Mouse (Mus musculus): Measurements from ENCODE around the gene Mmgt2. TPM values are rescaled to one million over a fixed set of nuclear protein-coding genes. Genes with fewer than 3 reads are reported as not detected.

The Mmgt2 gene
- polyA plus RNA-seq, 1 experiment from 2014 or later, result 23.2 TPM

- peaks cover 47% of the 10 kb centered on the region for H3K4me1 ChIP-seq
- peaks cover 59% of the 10 kb centered on the region for H3K36me3 ChIP-seq
- no peak overlapping the region for H3K9ac ChIP-seq (replicated peaks)
Observed at GRCm38 (mm10) chr11:62607170-62607951, 41.1 kb upstream of the Mmgt2 start.

DNA sequence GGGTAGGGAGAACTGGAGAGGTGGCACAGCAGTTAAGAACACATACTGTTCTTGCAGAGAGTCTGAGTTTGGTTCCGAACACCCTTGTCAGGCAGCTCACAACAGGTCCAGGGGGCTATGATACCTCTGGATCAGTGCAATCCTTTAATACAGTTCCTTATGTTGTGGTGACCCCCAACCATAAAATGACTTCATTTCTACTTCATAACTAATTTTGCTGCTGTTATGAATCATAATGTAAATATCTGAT lies 40.6 kb upstream of the Mmgt2 start:
- Histone ChIP-seq H3K27me3 (replicated peaks) (no peaks in the 10 kb centered on the region), H3K27ac (replicated peaks) (no peak overlapping the region), H3K4me2 (no peak overlapping the region), H3K4me1 (peaks cover 52% of the 10 kb centered on the region), H3K9ac (replicated peaks) (no peak overlapping the region), H3K9me3 (replicated peaks) (no peaks in the 10 kb centered on the region), H3K36me3 (peaks cover 59% of the 10 kb centered on the region), H3K4me3 (replicated peaks) (no peak overlapping the region)
- no peak for ATAC-seq (ENCODE audit: low FRiP score)
- WGBS, result 97% methylated on average over 1 of the region's 1 CpGs

More at GRCm38 (mm10) chr11:62607170-62607951, 41.1 kb upstream of the Mmgt2 start:
- Histone ChIP-seq H3K4me2 (no peak overlapping the region), H3K27ac (replicated peaks) (no peak overlapping the region; the same call in none of the 2 replicates), H3K9me3 (replicated peaks) (no peaks in the 10 kb centered on the region), H3K27me3 (replicated peaks) (no peaks in the 10 kb centered on the region), H3K4me3 (replicated peaks) (no peak overlapping the region)
- WGBS, result 61% methylated on average over 10 of the region's 10 CpGs
- no peak for ATAC-seq (ENCODE audit: low FRiP score)

GRCm38 (mm10) chr11:62608826-62609675 lies 39.4 kb upstream of the Mmgt2 start:
- Histone ChIP-seq H3K4me1 (peaks cover 57% of the 10 kb centered on the region), H3K9me3 (replicated peaks) (no peaks in the 10 kb centered on the region), H3K9ac (replicated peaks) (no peak overlapping the region), H3K4me2 (no peak overlapping the region), H3K27me3 (replicated peaks) (no peaks in the 10 kb centered on the region), H3K4me3 (replicated peaks) (no peak overlapping the region), H3K36me3 (peaks cover 59% of the 10 kb centered on the region), H3K27ac (replicated peaks) (no peak overlapping the region)
- no peak for ATAC-seq (ENCODE audit: low FRiP score)
- 87% methylated on average over 10 of the region's 10 CpGs for WGBS

DNA sequence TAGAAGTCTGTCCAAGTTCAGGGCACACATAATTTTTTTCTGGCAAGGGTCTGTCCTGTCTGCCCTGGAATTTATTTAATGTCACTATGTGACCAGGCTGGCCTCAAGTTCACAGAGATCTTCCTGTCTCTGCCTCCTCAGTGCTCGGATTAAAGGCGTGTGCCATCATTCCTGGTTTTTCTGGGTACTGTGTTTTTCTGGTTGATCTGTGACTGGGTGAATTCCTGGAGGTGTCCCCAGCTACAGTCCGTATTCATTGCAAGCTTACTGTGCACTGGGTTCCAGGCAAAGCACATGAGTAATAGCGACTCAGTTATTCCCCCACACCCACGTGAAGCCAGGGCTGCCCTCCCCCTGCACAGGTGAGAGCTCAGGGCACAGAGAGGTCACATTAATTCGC lies 38.2 kb upstream of the Mmgt2 start:
- Histone ChIP-seq H3K4me3 (replicated peaks) (no peak overlapping the region), H3K4me1 (peaks cover 54% of the 10 kb centered on the region), H3K27me3 (replicated peaks) (no peaks in the 10 kb centered on the region), H3K9ac (replicated peaks) (no peak overlapping the region), H3K27ac (replicated peaks) (no peak overlapping the region), H3K9me3 (replicated peaks) (no peaks in the 10 kb centered on the region), H3K4me2 (no peak overlapping the region), H3K36me3 (peaks cover 46% of the 10 kb centered on the region)
- ATAC-seq (ENCODE audit: low FRiP score), result no peak
- WGBS, result 85% methylated on average over 6 of the region's 6 CpGs

DNA sequence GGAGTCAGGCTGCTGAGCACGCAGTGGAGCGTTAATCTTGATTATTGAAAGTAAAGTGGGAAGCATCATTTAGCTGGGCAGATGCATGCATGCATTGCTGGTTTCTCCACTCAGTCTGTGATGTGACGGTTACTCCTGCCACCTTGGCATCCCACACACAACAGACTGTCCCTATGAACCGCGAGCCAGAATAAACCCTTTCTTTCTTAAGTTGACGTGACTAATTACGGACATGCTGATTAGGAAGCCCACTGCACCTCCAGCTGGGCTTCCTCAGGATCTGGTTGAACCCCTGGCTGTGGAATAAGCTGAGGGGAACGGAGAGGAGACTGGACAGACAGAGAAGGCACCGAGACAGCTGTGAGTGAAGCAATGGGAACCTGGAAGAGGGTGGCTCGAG lies 35.9 kb upstream of the Mmgt2 start:
- no peak for ATAC-seq (ENCODE audit: low FRiP score)
- H3K4me1 ChIP-seq, result peaks cover 33% of the 10 kb centered on the region
- peak overlapping the region; percentile 58; the same call in 1 of the 2 replicates for H3K4me2 ChIP-seq
- H3K27ac ChIP-seq (replicated peaks), result peak overlapping the region; percentile 91
- no peaks in the 10 kb centered on the region for H3K9me3 ChIP-seq (replicated peaks)
- no peaks in the 10 kb centered on the region for H3K27me3 ChIP-seq (replicated peaks)
- H3K4me3 ChIP-seq (replicated peaks), result no peak overlapping the region
- peaks cover 28% of the 10 kb centered on the region for H3K36me3 ChIP-seq
- WGBS, result 39% methylated on average over 10 of the region's 10 CpGs
- H3K9ac ChIP-seq (replicated peaks), result 0 out of 2 replicates have a peak overlapping the region, but pooled peaks have one; percentile 48

DNA sequence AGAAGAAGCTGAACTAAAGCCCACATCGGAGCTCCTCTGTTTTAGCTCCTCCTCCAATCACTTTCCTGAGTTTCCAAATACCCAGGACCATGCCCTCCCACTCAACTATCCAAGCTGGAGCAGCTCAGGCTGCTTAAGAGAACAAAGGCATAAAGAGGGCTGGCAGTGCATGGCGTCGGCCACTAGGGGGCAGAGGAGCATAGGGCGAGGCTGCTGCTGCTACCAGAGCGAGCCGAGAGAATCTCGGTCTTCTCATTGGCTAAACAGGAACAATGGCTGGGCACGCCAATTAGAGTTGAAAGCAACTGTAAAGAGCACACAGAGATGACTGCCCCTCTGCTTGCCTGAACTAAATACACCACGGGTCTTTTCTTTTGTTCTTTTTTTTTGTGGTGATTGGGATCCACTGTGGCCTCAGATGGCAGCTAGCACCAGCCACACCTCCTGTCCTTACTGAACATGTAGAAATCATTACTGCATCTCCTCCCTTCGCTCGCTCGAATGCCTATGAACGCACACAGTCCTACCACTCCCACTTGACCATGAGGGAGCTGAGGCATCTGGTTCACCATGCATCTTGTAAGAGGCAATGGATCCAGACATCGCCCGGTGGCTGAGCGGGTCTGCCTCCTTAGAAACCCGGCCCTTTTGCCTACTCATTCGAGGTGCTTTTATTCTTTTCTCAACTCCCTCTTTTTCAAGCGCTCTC lies 34.7 kb upstream of the Mmgt2 start:
- peak overlapping the region; percentile 28 for H3K4me3 ChIP-seq (replicated peaks)
- WGBS, result 4% methylated on average over 19 of the region's 19 CpGs
- H3K4me1 ChIP-seq, result peaks cover 30% of the 10 kb centered on the region
- peaks cover 22% of the 10 kb centered on the region for H3K36me3 ChIP-seq
- no peaks in the 10 kb centered on the region for H3K27me3 ChIP-seq (replicated peaks)
- peak; percentile 94 for ATAC-seq (ENCODE audit: low FRiP score)
- peak overlapping the region; percentile 91 for H3K27ac ChIP-seq (replicated peaks)
- peak overlapping the region; percentile 48 for H3K9ac ChIP-seq (replicated peaks)
- H3K9me3 ChIP-seq (replicated peaks), result no peaks in the 10 kb centered on the region
- H3K4me2 ChIP-seq, result peak overlapping the region; percentile 58

GRCm38 (mm10) chr11:62614876-62615410 lies 33.5 kb upstream of the Mmgt2 start:
- H3K27ac ChIP-seq (replicated peaks), result peak overlapping the region; percentile 91
- WGBS, result 74% methylated on average over 8 of the region's 8 CpGs
- H3K27me3 ChIP-seq (replicated peaks), result no peaks in the 10 kb centered on the region
- H3K9ac ChIP-seq (replicated peaks), result no peak overlapping the region
- H3K4me3 ChIP-seq (replicated peaks), result no peak overlapping the region
- no peak for ATAC-seq (ENCODE audit: low FRiP score)
- peaks cover 19% of the 10 kb centered on the region for H3K36me3 ChIP-seq
- no peak overlapping the region for H3K4me2 ChIP-seq
- peaks cover 30% of the 10 kb centered on the region for H3K4me1 ChIP-seq
- no peaks in the 10 kb centered on the region for H3K9me3 ChIP-seq (replicated peaks)

GRCm38 (mm10) chr11:62615456-62615855 lies 33.0 kb upstream of the Mmgt2 start:
- H3K9ac ChIP-seq (replicated peaks), result no peak overlapping the region
- WGBS, result 98% methylated on average over 4 of the region's 4 CpGs
- H3K27ac ChIP-seq (replicated peaks), result no peak overlapping the region
- H3K4me1 ChIP-seq, result peaks cover 30% of the 10 kb centered on the region
- peaks cover 14% of the 10 kb centered on the region for H3K36me3 ChIP-seq
- H3K4me3 ChIP-seq (replicated peaks), result no peak overlapping the region
- no peak overlapping the region for H3K4me2 ChIP-seq
- no peaks in the 10 kb centered on the region for H3K27me3 ChIP-seq (replicated peaks)
- H3K9me3 ChIP-seq (replicated peaks), result no peaks in the 10 kb centered on the region
- no peak for ATAC-seq (ENCODE audit: low FRiP score)

- Histone ChIP-seq H3K9ac (replicated peaks) (no peak overlapping the region), H3K4me1 (peaks cover 13% of the 10 kb centered on the region), H3K4me2 (no peak overlapping the region), H3K36me3 (peaks cover 13% of the 10 kb centered on the region), H3K27me3 (replicated peaks) (no peaks in the 10 kb centered on the region), H3K27ac (replicated peaks) (no peak overlapping the region), H3K9me3 (replicated peaks) (no peaks in the 10 kb centered on the region), H3K4me3 (replicated peaks) (no peak overlapping the region)
- ATAC-seq (ENCODE audit: low FRiP score), result no peak
- 96% methylated on average over 8 of the region's 8 CpGs for WGBS
Observed at GRCm38 (mm10) chr11:62621079-62621478, 27.4 kb upstream of the Mmgt2 start.

GRCm38 (mm10) chr11:62621586-62622283 lies 26.7 kb upstream of the Mmgt2 start:
- 80% methylated on average over 4 of the region's 4 CpGs for WGBS
- no peak overlapping the region for H3K4me2 ChIP-seq
- no peak for ATAC-seq (ENCODE audit: low FRiP score)

GRCm38 (mm10) chr11:62622850-62623249 lies 25.6 kb upstream of the Mmgt2 start:
- H3K4me2 ChIP-seq, result no peak overlapping the region
- no peak overlapping the region for H3K4me3 ChIP-seq (replicated peaks)
- no peak for ATAC-seq (ENCODE audit: low FRiP score)
- no peak overlapping the region for H3K27ac ChIP-seq (replicated peaks)
- peaks cover 8% of the 10 kb centered on the region; the same call in 1 of the 2 replicates for H3K36me3 ChIP-seq
- no peaks in the 10 kb centered on the region for H3K27me3 ChIP-seq (replicated peaks)
- no peak overlapping the region for H3K9ac ChIP-seq (replicated peaks)
- no peaks in the 10 kb centered on the region for H3K9me3 ChIP-seq (replicated peaks)
- peaks cover 13% of the 10 kb centered on the region for H3K4me1 ChIP-seq
- WGBS, result 48% methylated on average over 4 of the region's 4 CpGs

More at GRCm38 (mm10) chr11:62621586-62622283, 26.7 kb upstream of the Mmgt2 start:
- Histone ChIP-seq H3K9me3 (replicated peaks) (no peaks in the 10 kb centered on the region), H3K4me1 (peaks cover 13% of the 10 kb centered on the region), H3K9ac (replicated peaks) (no peak overlapping the region), H3K27me3 (replicated peaks) (no peaks in the 10 kb centered on the region), H3K27ac (replicated peaks) (no peak overlapping the region), H3K4me3 (replicated peaks) (no peak overlapping the region), H3K36me3 (peaks cover 13% of the 10 kb centered on the region)
